Mouse (Mus musculus) liver, embryonic 12.5 days (tissue): ENCODE measurements around the gene Invs. TPM values are rescaled to one million over a fixed set of nuclear protein-coding genes. Genes with fewer than 3 reads are reported as not detected.
"Not testable (repeated sequence)": the region's sequence is repeated elsewhere in the genome, so short reads cannot be mapped to it uniquely, and the experiment has no call there.

Experiments
- ATAC-seq: fragments of 200-750 bp; cut with Nextera tagmentation; 2 replicates; pipeline ENCODE4 v1.8.0; 2017; ENCODE audit warnings: moderate number of reproducible peaks, mild to moderate bottlenecking, moderate library complexity
- H3K27ac ChIP-seq: fragments of 300-500 bp; sonication (generic); 2 replicates; pipeline ENCODE4 v1.5.1; 2016; ENCODE audit warnings: mild to moderate bottlenecking
- H3K27me3 ChIP-seq: fragments of 300-500 bp; sonication (generic); replicated peaks from 2 replicates; pipeline ENCODE4 v1.6.1; 2016; ENCODE audit warnings: mild to moderate bottlenecking, moderate library complexity
- H3K36me3 ChIP-seq: fragments of 300-500 bp; sonication (generic); 2 replicates; pipeline ENCODE4 v1.6.1; 2016; ENCODE audit warnings: mild to moderate bottlenecking, moderate library complexity
- H3K4me1 ChIP-seq: fragments of 300-500 bp; sonication (generic); 2 replicates; pipeline ENCODE4 v1.6.1; 2016
- H3K4me2 ChIP-seq: fragments of 300-500 bp; sonication (generic); 2 replicates; pipeline ENCODE4 v1.6.1; 2016; ENCODE audit warnings: mild to moderate bottlenecking, moderate library complexity
- H3K4me3 ChIP-seq: fragments of 300-500 bp; sonication (generic); 2 replicates; pipeline ENCODE4 v1.5.1; 2016; ENCODE audit warnings: mild to moderate bottlenecking, moderate library complexity
- H3K9ac ChIP-seq: fragments of 300-500 bp; sonication (generic); 2 replicates; pipeline ENCODE4 v1.6.1; 2016; ENCODE audit warnings: mild to moderate bottlenecking, moderate library complexity
- H3K9me3 ChIP-seq: fragments of 300-500 bp; sonication (generic); replicated peaks from 2 replicates; pipeline ENCODE4 v1.6.1; 2016; ENCODE audit warnings: mild to moderate bottlenecking, moderate library complexity
- WGBS: fragments of 180-500 bp; shearing (Covaris S2); methylation state at CpG from one replicate; pipeline ENCODE4 v1.1.7; 2016; ENCODE audit not compliant: insufficient replicate concordance; 5-methylcytosine and 5-hydroxymethylcytosine counted together
- polyA plus RNA-seq: library from polyadenylated mRNA; unstranded; fragments of >200 nt; fragmentation: Nextera tagmentation; extraction: Ambion mirVana; gene quantifications from 2 replicates; pipeline ENCODE4 v1.2.1, GENCODE M21; 2016

Gene Invs
- polyA plus RNA-seq, 1 experiment from 2014 or later = 3.7 TPM

- no peak for ATAC-seq
- Histone ChIP-seq H3K27me3 (no peaks in the 10 kb centered on the region), H3K4me3 (no peak overlapping the region), H3K9ac (no peak overlapping the region), H3K4me1 (no peaks in the 10 kb centered on the region), H3K9me3 (no peaks in the 10 kb centered on the region), H3K27ac (no peak overlapping the region), H3K36me3 (no peaks in the 10 kb centered on the region), H3K4me2 (no peak overlapping the region)
- WGBS = 67% methylated on average over 6 of the region's 6 CpGs
Measured at GRCm38 (mm10) chr4:48332453-48333051, 53.0 kb downstream of the Invs start.

GRCm38 (mm10) chr4:48334927-48335763 lies 55.6 kb downstream of the Invs start:
- no peak overlapping the region for H3K9ac ChIP-seq
- H3K9me3 ChIP-seq = no peaks in the 10 kb centered on the region
- H3K36me3 ChIP-seq = no peaks in the 10 kb centered on the region
- H3K27ac ChIP-seq = no peak overlapping the region
- H3K27me3 ChIP-seq = no peaks in the 10 kb centered on the region
- no peaks in the 10 kb centered on the region for H3K4me1 ChIP-seq
- no peak for ATAC-seq
- WGBS = 35% methylated on average over 7 of the region's 7 CpGs
- H3K4me3 ChIP-seq = no peak overlapping the region
- no peak overlapping the region for H3K4me2 ChIP-seq

- ATAC-seq = no peak
- no peaks in the 10 kb centered on the region for H3K9me3 ChIP-seq
- no peaks in the 10 kb centered on the region for H3K4me1 ChIP-seq
- H3K27me3 ChIP-seq = no peaks in the 10 kb centered on the region
- no peaks in the 10 kb centered on the region for H3K36me3 ChIP-seq
- no peak overlapping the region for H3K4me3 ChIP-seq
- 62% methylated on average over 4 of the region's 4 CpGs for WGBS
- H3K27ac ChIP-seq = no peak overlapping the region
- H3K4me2 ChIP-seq = no peak overlapping the region
- no peak overlapping the region for H3K9ac ChIP-seq
Measured at GRCm38 (mm10) chr4:48342705-48343104, 63.1 kb downstream of the Invs start.

GRCm38 (mm10) chr4:48362367-48362766 lies 82.8 kb downstream of the Invs start:
- Histone ChIP-seq H3K27ac (no peak overlapping the region), H3K27me3 (no peaks in the 10 kb centered on the region), H3K4me1 (no peaks in the 10 kb centered on the region), H3K4me2 (no peak overlapping the region), H3K9me3 (no peaks in the 10 kb centered on the region), H3K36me3 (no peaks in the 10 kb centered on the region), H3K4me3 (no peak overlapping the region), H3K9ac (no peak overlapping the region)
- 55% methylated on average over 3 of the region's 3 CpGs for WGBS
- no peak for ATAC-seq

- H3K9me3 ChIP-seq = no peaks in the 10 kb centered on the region
- H3K27ac ChIP-seq = no peak overlapping the region
- no peaks in the 10 kb centered on the region for H3K4me1 ChIP-seq
- no peak overlapping the region for H3K4me2 ChIP-seq
- H3K9ac ChIP-seq = no peak overlapping the region
- 62% methylated on average over 1 of the region's 1 CpGs for WGBS
- H3K36me3 ChIP-seq = no peaks in the 10 kb centered on the region
- ATAC-seq = no peak
- H3K4me3 ChIP-seq = no peak overlapping the region
- H3K27me3 ChIP-seq = no peaks in the 10 kb centered on the region
Measured at GRCm38 (mm10) chr4:48371037-48371436, 91.5 kb downstream of the Invs start.

- no peak overlapping the region for H3K4me2 ChIP-seq
- H3K4me3 ChIP-seq = no peak overlapping the region
- 0 out of 2 replicates have a peak, but pooled peaks cover 5% of the 10 kb centered on the region for H3K9me3 ChIP-seq
- H3K27me3 ChIP-seq = no peaks in the 10 kb centered on the region
- H3K4me1 ChIP-seq = no peaks in the 10 kb centered on the region
- H3K36me3 ChIP-seq = no peaks in the 10 kb centered on the region
- no peak overlapping the region for H3K27ac ChIP-seq
- WGBS = 4% methylated on average over 2 of the region's 2 CpGs
- H3K9ac ChIP-seq = no peak overlapping the region
- no peak for ATAC-seq
Measured at GRCm38 (mm10) chr4:48380940-48381339, 101.4 kb downstream of the Invs start.

- H3K36me3 ChIP-seq = no peaks in the 10 kb centered on the region
- no peaks in the 10 kb centered on the region for H3K4me1 ChIP-seq
- no peaks in the 10 kb centered on the region for H3K27me3 ChIP-seq
- H3K9me3 ChIP-seq = 0 out of 2 replicates have a peak, but pooled peaks cover 5% of the 10 kb centered on the region
- H3K27ac ChIP-seq = no peak overlapping the region
- 73% methylated on average over 5 of the region's 5 CpGs for WGBS
- no peak for ATAC-seq
- H3K4me3 ChIP-seq = no peak overlapping the region
- no peak overlapping the region for H3K9ac ChIP-seq
- H3K4me2 ChIP-seq = no peak overlapping the region
Measured at GRCm38 (mm10) chr4:48382506-48382905, 102.9 kb downstream of the Invs start.

GRCm38 (mm10) chr4:48396949-48397348 lies 117.4 kb downstream of the Invs start:
- 59% methylated on average over 3 of the region's 3 CpGs for WGBS
- Histone ChIP-seq H3K27me3 (no peaks in the 10 kb centered on the region), H3K9ac (no peak overlapping the region), H3K4me3 (no peak overlapping the region), H3K4me1 (peaks cover 14% of the 10 kb centered on the region), H3K27ac (peak overlapping the region; percentile 27; the same call in 1 of the 2 replicates), H3K36me3 (peaks cover 6% of the 10 kb centered on the region; the same call in 1 of the 2 replicates), H3K4me2 (no peak overlapping the region), H3K9me3 (no peaks in the 10 kb centered on the region)
- peak; percentile 75; the same call in 1 of the 2 replicates for ATAC-seq

GRCm38 (mm10) chr4:48403066-48403640 lies 123.6 kb downstream of the Invs start:
- Histone ChIP-seq H3K4me3 (no peak overlapping the region), H3K27me3 (no peaks in the 10 kb centered on the region), H3K27ac (no peak overlapping the region), H3K4me1 (no peaks in the 10 kb centered on the region), H3K36me3 (no peaks in the 10 kb centered on the region), H3K4me2 (no peak overlapping the region), H3K9ac (no peak overlapping the region), H3K9me3 (no peaks in the 10 kb centered on the region)
- ATAC-seq = no peak
- 76% methylated on average over 16 of the region's 16 CpGs for WGBS

GRCm38 (mm10) chr4:48405724-48406491 lies 126.3 kb downstream of the Invs start:
- not testable (repeated sequence) for H3K36me3 ChIP-seq, H3K9ac ChIP-seq, ATAC-seq, H3K27ac ChIP-seq, H3K27me3 ChIP-seq, H3K4me1 ChIP-seq, H3K9me3 ChIP-seq, H3K4me2 ChIP-seq, H3K4me3 ChIP-seq
- WGBS = 67% methylated on average over 10 of the region's 10 CpGs

GRCm38 (mm10) chr4:48407350-48408039 lies 127.9 kb downstream of the Invs start:
- 35% methylated on average over 18 of the region's 18 CpGs for WGBS
- H3K4me2 ChIP-seq = peak overlapping the region; percentile 47
- no peak overlapping the region for H3K27ac ChIP-seq
- H3K9ac ChIP-seq = no peak overlapping the region
- peak; percentile 59; the same call in 1 of the 2 replicates for ATAC-seq
- no peaks in the 10 kb centered on the region for H3K4me1 ChIP-seq
- H3K9me3 ChIP-seq = no peaks in the 10 kb centered on the region
- H3K4me3 ChIP-seq = no peak overlapping the region
- no peaks in the 10 kb centered on the region for H3K36me3 ChIP-seq
- H3K27me3 ChIP-seq = no peaks in the 10 kb centered on the region
